Mouse (Mus musculus): ENCODE data around the gene Tmem223. TPM values are rescaled to one million over a fixed set of nuclear protein-coding genes. Genes with fewer than 3 reads are reported as not detected.

Tmem223 gene
- total and polyA plus RNA-seq, 3 experiments: 7.5 to 23.2 TPM; not detected in 1

- H3K4me1 ChIP-seq (ENCODE audit: control insufficient read depth in 1 of 2, insufficient read depth in 2 of 2, low read length in 2 of 2): peaks cover 0 to 9% of the 10 kb centered on the region in 2 experiments; a peak in 1 of 4 replicates
These were observed 48.8 kb upstream of the Tmem223 start for GRCm38 (mm10) chr19:8722021-8722420.

GRCm38 (mm10) chr19:8722559-8722906 lies 48.3 kb upstream of the Tmem223 start:
- TF ChIP-seq MXI1 (IDR thresholded peaks at IDR 0.05; ENCODE audit: low read depth, low read length): peak; percentile 91
- peak; percentile 74; the same call in 1 of the 2 replicates for TF ChIP-seq MYC (IDR thresholded peaks at IDR 0.05; ENCODE audit: low read depth, low read length)
- TF ChIP-seq POLR2A (IDR thresholded peaks at IDR 0.05; ENCODE audit: control insufficient read depth in 1 of 2, insufficient read depth in 1 of 2, low read depth in 1 of 2, low read length in 2 of 2, poor library complexity in 1 of 2): no peak
- no peak for TF ChIP-seq RAD21 (IDR thresholded peaks at IDR 0.05; ENCODE audit: low read depth, low read length)
- peak; percentile 49; the same call in 1 of the 2 replicates for TF ChIP-seq MAX (IDR thresholded peaks at IDR 0.05; ENCODE audit: low read length)
- TF ChIP-seq ETS1 (IDR thresholded peaks at IDR 0.05; ENCODE audit: low read depth, low read length): 0 out of 2 replicates have a peak, but pooled peaks have one; percentile 25
- TF ChIP-seq SIN3A (IDR thresholded peaks at IDR 0.05; ENCODE audit: low read length): peak; percentile 88
- TF ChIP-seq ZNF384 (IDR thresholded peaks at IDR 0.05; ENCODE audit: low read depth, low read length): no peak
- TF ChIP-seq TAL1 (IDR thresholded peaks at IDR 0.05; ENCODE audit: low read length): peak; percentile 17; the same call in 1 of the 2 replicates
- TF ChIP-seq POLR2AphosphoS2 (IDR thresholded peaks at IDR 0.05; ENCODE audit: low read length): no peak
- DNase-seq (ENCODE audit: low read depth, low spot score): no peak
- Histone ChIP-seq H3K27me3 (ENCODE audit: control insufficient read depth in 1 of 2, insufficient read depth in 2 of 2, low read length in 2 of 2) (no peaks in the 10 kb centered on the region), H3K36me3 (ENCODE audit: control insufficient read depth in 1 of 2, insufficient read depth in 2 of 2, low read length in 2 of 2) (peaks cover 12 to 22% of the 10 kb centered on the region in 2 experiments), H3K9me3 (replicated peaks; ENCODE audit: insufficient read depth, low read length) (no peaks in the 10 kb centered on the region), H3K4me3 (ENCODE audit: control insufficient read depth in 1 of 2, insufficient read depth in 1 of 2, low read depth in 2 of 2, low read length in 2 of 2) (peak overlapping the region; percentile 51 to 83), H3K27ac (ENCODE audit: control insufficient read depth, low read depth, low read length) (peak overlapping the region; percentile 94), H3K9ac (ENCODE audit: control insufficient read depth, low read depth, low read length, poor library complexity, severe bottlenecking) (peak overlapping the region; percentile 89), H3K4me1 (ENCODE audit: control insufficient read depth in 1 of 2, insufficient read depth in 2 of 2, low read length in 2 of 2) (peaks cover 0 to 7% of the 10 kb centered on the region in 2 experiments; a peak in 1 of 4 replicates), H3K79me2 (ENCODE audit: control insufficient read depth, insufficient read depth, low read length, poor library complexity) (peaks cover 36% of the 10 kb centered on the region)

More at GRCm38 (mm10) chr19:8722021-8722420, 48.8 kb upstream of the Tmem223 start:
- Histone ChIP-seq H3K4me3 (ENCODE audit: control insufficient read depth in 1 of 2, insufficient read depth in 1 of 2, low read depth in 2 of 2, low read length in 2 of 2) (peak overlapping the region; percentile 51 to 60), H3K27ac (ENCODE audit: control insufficient read depth, low read depth, low read length) (peak overlapping the region; percentile 94), H3K79me2 (ENCODE audit: control insufficient read depth, insufficient read depth, low read length, poor library complexity) (peaks cover 36% of the 10 kb centered on the region), H3K27me3 (ENCODE audit: control insufficient read depth in 1 of 2, insufficient read depth in 2 of 2, low read length in 2 of 2) (no peaks in the 10 kb centered on the region), H3K9me3 (replicated peaks; ENCODE audit: insufficient read depth, low read length) (no peaks in the 10 kb centered on the region), H3K36me3 (ENCODE audit: control insufficient read depth in 1 of 2, insufficient read depth in 2 of 2, low read length in 2 of 2) (peaks cover 15 to 22% of the 10 kb centered on the region in 2 experiments), H3K9ac (ENCODE audit: control insufficient read depth, low read depth, low read length, poor library complexity, severe bottlenecking) (peak overlapping the region; percentile 89)
- peak; percentile 54 for DNase-seq (ENCODE audit: low read depth, low spot score)
- TF ChIP-seq RAD21 (IDR thresholded peaks at IDR 0.05; ENCODE audit: low read depth, low read length) (no peak), RCOR1 (IDR thresholded peaks at IDR 0.05; ENCODE audit: low read depth, low read length) (peak; percentile 84), SIN3A (IDR thresholded peaks at IDR 0.05; ENCODE audit: low read length) (no peak), MAX (IDR thresholded peaks at IDR 0.05; ENCODE audit: low read length) (0 out of 2 replicates have a peak, but pooled peaks have one; percentile 27), USF1 (IDR thresholded peaks at IDR 0.05; ENCODE audit: low read depth, low read length) (peak; percentile 37; the same call in 1 of the 2 replicates), MYC (IDR thresholded peaks at IDR 0.05; ENCODE audit: low read depth, low read length) (peak; percentile 16; the same call in 1 of the 2 replicates)

GRCm38 (mm10) chr19:8722907-8723573 lies 47.8 kb upstream of the Tmem223 start, which contains the start of gene Slc3a2:
Gene Slc3a2, minus strand, starts transcription at chr19:8723369.
- Histone ChIP-seq H3K36me3 (ENCODE audit: control insufficient read depth in 1 of 2, insufficient read depth in 2 of 2, low read length in 2 of 2) (peaks cover 12 to 22% of the 10 kb centered on the region in 2 experiments), H3K79me2 (ENCODE audit: control insufficient read depth, insufficient read depth, low read length, poor library complexity) (peaks cover 36% of the 10 kb centered on the region), H3K9ac (ENCODE audit: control insufficient read depth, low read depth, low read length, poor library complexity, severe bottlenecking) (peak within 1 kb of the TSS; percentile 97), H3K27ac (ENCODE audit: control insufficient read depth, low read depth, low read length) (peak within 1 kb of the TSS; percentile 97), H3K9me3 (replicated peaks; ENCODE audit: insufficient read depth, low read length) (no peaks in the 10 kb centered on the region), H3K4me1 (ENCODE audit: control insufficient read depth in 1 of 2, insufficient read depth in 2 of 2, low read length in 2 of 2) (peaks cover 0 to 7% of the 10 kb centered on the region in 2 experiments; a peak in 1 of 4 replicates), H3K27me3 (ENCODE audit: control insufficient read depth in 1 of 2, insufficient read depth in 2 of 2, low read length in 2 of 2) (no peaks in the 10 kb centered on the region), H3K4me3 (ENCODE audit: control insufficient read depth in 1 of 2, insufficient read depth in 1 of 2, low read depth in 2 of 2, low read length in 2 of 2) (peak within 1 kb of the TSS; percentile 59 to 95)
- DNase-seq (ENCODE audit: low read depth, low spot score): peak; percentile 99
- TF ChIP-seq CTCF (IDR thresholded peaks at IDR 0.05 in 2 of 3, conservative IDR thresholded peaks at IDR 0.05 in 1 of 3; ENCODE audit: control insufficient read depth in 1 of 3, insufficient read depth in 1 of 3, low read depth in 2 of 3, low read length in 3 of 3, poor library complexity in 1 of 3, severe bottlenecking in 1 of 3) (no peak), HCFC1 (IDR thresholded peaks at IDR 0.05; ENCODE audit: low read depth, low read length) (peak; percentile 92), NRF1 (IDR thresholded peaks at IDR 0.05; ENCODE audit: insufficient read depth, low read depth, low read length, poor library complexity, severe bottlenecking) (peak; percentile 93), EP300 (IDR thresholded peaks at IDR 0.05; ENCODE audit: low read depth in 1 of 2, low read length in 2 of 2) (no peak), JUND (IDR thresholded peaks at IDR 0.05; ENCODE audit: low read depth, low read length) (no peak), E2F4 (IDR thresholded peaks at IDR 0.05; ENCODE audit: borderline replicate concordance, low read depth, low read length) (peak; percentile 98), KAT2A (conservative IDR thresholded peaks at IDR 0.05; ENCODE audit: low read depth, low read length) (peak; percentile 93), ELF1 (IDR thresholded peaks at IDR 0.05; ENCODE audit: low read depth, low read length) (0 out of 2 replicates have a peak, but pooled peaks have one; percentile 24), POLR2AphosphoS5 (IDR thresholded peaks at IDR 0.05; ENCODE audit: borderline replicate concordance, low read depth, low read length) (peak; percentile 97; the same call in 1 of the 2 replicates), MXI1 (IDR thresholded peaks at IDR 0.05; ENCODE audit: low read depth, low read length) (peak; percentile 75), MAFK (IDR thresholded peaks at IDR 0.05; ENCODE audit: borderline replicate concordance, low read depth, low read length) (no peak), RCOR1 (IDR thresholded peaks at IDR 0.05; ENCODE audit: low read depth, low read length) (no peak), ZNF384 (IDR thresholded peaks at IDR 0.05; ENCODE audit: low read depth, low read length) (no peak), POLR2A (IDR thresholded peaks at IDR 0.05; ENCODE audit: control insufficient read depth in 1 of 2, insufficient read depth in 1 of 2, low read depth in 1 of 2, low read length in 2 of 2, poor library complexity in 1 of 2) (peak; percentile 88 to 99)

All from MEL (cell line).